Mouse (Mus musculus) lung, postnatal 14 days (tissue): ENCODE results near the gene Prkca.

Source experiments
- DNase-seq: peaks from one replicate; pipeline ENCODE4 v3.0.0; 2021

Gene Prkca

DNA sequence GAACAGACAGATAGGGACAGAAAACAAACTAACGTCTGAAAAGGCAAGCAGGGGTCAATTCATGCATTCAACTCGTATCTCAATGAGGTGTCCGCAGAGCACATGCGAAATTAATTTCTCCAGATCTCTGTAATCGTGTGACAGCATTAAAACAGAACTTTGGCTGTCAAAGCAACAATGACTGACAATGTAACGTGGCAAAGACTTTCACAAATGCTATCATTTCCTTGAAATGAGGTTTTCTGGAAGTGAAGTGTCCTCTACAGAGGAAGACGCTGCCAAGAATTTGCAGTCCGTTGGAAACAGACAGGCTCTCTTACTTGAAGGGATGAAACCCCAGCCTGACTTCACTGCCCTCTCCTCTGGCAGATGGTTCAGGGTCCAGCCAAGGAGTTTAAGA lies 85.8 kb downstream of the Prkca start:
- DNase-seq, result no peak

DNA sequence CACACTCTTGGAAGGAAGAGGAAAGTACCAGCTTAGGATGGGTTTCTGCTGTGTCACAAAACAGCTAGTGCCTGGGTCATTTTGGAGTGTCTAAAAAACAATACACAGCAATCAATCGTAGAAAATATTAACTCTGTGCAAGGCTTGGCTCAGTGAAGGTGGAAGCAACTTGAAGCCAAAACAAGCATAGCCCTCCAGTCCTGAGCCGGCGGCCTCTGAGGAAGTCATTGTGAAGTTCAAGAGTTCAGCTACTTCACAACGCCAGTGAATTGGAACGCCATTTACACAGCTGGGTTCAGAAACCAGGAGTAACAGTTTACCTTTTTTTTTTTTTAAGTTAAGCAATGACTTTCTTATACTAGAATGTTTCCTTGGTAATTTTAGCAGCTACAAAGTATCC lies 89.0 kb downstream of the Prkca start:
- no peak for DNase-seq

DNA sequence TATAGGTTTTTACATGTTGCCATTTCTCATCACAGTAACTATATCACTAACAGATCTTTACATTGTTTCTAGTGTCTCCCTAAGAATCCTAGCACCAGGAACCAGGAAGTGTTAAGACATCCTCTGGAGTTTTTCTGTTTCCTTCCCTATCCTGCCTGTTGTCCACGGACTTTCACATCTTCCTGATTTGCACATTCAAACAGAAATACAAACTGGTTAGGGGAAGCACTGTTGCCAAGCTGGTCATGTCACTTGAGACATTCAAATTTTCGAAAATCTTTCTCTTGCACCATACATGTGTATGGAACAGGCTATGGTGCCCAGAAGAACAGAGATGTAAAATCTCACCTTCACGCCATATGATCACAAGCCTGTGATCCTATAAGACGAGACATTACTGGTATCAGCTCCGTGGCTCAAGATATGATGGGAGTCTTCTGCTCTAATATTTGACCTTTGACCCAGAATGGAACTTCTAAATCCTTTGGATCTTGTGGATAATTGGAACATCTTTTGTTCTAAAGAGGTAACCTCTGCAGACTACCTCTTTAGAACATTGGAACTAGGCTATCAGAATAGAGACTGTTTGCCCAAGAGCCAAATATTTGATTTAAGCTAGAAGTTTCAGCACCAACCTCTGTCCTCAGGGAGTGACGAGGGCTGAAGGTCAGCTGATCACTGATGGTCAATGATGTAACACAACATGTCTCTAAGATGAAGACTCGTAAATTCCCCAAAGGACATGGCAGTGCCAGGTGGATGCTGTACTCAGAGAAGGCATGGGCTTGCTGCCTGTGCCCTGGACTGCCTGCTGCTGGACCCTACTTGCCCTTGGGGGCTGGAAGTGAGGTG lies 91.6 kb downstream of the Prkca start:
- DNase-seq, result no peak

DNA sequence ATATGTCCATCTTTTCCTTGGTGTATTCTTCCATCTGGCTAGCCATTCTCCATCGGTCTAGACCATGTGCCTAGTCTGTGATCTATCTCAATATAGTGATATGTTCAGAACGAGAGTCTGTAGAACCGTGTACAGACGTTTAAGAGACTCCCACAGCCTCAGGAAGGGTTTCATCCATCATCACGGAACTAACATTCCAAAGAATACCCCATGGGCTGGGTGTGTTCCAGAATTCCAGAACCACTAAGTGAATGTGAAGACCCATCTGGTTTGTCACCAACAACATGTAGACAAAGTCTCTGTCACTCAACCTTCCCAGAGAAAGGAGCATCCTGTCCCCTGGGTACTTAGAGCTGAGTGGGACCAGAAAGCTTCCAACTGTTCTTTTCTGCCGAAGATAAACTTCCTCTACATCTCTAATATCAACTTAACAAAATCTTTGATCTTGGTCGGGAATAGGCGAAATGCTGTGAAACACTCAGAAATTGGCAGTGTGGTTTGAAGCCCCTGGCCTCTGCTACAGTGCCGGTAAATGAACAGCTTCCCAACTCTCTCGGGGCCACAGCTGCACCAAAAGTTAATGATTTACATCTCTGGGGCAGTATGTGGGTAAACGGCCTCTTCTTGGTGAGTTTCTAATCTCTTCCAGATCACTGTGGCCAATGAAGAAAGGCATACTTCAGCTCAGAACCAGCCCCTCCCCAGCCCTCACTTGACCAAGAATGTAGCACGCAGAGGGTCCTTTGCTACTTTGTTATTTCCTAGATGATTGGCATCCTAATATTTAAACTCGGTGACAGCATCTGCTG lies 92.7 kb downstream of the Prkca start:
- DNase-seq, result peak; percentile 56

DNA sequence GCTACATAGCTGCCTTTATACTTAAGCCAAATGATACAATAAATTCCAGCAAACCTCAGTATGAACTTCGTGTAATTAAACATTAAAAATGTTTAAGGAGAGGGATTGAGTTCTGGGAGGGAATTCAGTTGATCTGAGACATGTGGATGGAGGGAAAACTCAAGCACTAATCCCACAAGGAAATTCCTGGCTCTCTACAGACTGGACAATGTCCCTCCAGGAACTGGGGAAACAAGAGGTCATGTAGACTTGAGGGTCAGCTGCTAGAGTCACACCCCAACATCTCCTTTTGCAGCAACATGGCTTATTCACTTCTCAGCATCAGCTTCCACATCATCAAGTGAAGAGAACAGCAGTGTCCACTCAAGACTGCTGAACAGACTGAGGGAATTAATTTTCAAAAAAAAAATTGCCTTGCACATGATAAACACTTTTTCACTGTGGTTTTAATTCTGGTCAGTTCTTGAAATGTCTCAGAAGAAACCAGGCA lies 93.5 kb downstream of the Prkca start:
- DNase-seq, result no peak

DNA sequence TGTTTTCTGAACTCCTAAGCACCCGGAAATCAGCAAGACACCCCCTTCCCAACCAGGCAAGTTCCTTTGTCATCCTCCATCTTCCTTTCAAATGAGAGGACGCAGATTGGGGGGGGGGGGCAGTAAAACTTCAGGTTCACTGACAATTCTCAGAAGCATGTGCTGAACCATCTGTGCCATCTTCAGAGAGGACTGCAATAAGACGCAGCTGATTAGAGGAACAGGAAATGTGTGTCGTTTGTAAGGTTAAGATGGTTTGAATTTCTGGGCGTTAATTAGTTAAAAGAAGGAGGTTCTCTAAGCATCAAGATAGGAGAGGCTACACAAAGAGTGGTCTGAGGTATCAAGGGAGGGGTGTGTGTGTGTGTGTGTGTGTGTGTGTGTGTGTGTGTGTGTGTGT lies 94.2 kb downstream of the Prkca start:
- DNase-seq, result no peak

DNA sequence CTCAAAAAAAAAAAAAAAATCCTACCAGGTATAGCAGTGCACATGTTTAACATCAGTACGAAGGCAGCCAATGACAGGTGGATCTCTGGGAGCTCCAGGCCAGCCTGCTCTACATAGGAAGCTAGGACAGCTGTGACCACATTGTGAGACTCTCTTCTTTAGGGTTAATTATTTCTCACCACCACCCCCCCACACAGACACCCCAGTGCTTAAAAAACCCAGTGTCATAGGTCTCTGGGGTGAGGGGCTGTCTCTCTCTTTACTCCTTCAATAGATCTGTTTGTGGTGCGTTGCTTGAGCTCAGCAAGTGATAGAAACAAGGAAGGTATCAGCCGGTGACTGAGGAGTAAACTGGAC lies 94.7 kb downstream of the Prkca start:
- no peak for DNase-seq

DNA sequence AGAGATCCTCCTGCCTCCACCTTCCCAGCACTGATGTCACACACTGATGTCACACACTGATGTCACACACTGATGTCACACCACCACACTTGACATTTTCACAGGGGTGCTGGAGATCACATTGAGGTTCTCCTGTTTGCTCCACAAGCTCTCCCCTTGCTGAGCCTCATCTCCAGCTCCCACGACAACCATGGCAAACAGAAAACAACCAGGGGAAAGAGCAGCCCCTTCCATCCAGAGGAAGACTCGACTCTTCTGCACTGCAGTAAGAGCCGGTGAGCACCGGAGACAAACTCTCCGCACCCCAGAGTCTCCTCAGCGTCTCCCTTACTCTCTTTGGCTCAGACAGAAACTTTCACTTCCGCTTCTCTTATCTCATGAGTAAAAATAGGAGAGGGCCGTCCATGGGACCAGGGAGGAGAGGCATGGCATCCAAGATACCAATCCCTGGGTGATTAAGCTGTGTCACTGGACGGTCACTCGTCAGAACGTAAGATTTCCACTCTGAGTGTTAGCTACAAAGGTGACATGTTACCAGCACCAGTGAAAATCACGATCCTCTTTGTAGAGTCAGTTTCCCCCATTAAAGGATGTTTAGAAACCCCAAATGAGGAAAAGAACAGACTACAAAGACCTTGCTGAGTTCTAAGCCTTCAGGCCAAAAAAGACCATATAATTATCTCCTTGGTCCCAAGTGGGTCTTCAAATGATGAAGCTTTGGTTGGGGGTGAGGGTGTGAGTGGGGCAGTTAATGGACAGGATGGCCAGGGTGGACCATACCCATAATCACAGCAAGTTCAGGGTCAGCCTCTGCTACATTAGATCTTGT lies 95.3 kb downstream of the Prkca start:
- DNase-seq, result no peak

DNA sequence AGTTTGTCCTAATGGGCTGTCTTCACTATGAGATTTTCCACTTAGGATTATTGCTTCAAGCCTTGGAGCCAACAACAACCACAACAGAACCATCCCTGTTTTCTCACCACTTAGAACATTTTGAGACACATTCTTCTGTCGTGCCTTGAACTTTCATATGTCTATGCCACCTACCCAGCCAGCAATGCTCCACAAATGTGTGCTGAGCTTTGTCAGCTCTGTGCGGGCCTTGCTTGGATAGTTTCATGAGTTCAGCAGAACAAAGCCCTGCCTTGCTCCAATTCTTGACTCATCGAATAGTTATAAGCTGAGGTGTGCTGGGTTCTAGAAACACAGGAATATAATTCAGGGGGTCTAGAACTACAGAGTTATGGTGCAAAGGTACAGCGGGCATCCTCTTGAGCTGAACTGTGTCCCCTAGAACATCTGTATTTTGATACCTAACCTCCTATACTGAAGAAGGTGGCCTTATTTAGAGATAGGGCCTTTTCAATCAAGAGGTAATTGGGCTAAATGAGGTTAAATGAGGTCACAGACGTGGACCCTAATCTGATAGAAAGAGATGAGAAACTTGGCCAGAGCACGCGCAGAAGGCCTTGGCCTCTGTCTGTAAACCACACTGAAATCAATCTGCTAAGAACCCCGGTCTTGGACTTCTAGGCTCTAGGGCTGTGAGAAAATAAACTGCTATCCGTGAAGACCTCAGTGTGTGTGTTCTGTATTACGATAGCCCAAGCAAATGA lies 96.4 kb downstream of the Prkca start:
- DNase-seq, result no peak

DNA sequence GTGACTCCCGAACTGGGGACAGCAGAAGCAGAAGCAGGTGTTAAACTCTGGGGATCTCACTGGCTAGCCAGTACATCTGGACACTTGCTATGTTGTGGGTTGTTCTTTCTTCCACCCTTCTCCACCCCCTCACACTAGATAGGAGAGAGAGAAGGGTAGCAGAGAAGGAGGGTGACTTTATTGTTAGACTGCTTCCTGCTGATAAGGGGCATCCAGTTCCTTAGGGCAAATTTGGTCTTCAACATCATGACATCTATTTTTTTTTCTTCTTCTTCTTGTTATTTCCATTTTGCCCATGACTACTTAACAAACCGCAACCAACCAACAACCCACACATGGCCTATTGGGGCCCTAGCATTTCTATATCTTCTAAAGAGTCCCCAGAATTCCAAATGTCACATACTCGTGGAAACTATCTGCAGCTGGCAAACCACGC lies 97.4 kb downstream of the Prkca start:
- no peak for DNase-seq

DNA sequence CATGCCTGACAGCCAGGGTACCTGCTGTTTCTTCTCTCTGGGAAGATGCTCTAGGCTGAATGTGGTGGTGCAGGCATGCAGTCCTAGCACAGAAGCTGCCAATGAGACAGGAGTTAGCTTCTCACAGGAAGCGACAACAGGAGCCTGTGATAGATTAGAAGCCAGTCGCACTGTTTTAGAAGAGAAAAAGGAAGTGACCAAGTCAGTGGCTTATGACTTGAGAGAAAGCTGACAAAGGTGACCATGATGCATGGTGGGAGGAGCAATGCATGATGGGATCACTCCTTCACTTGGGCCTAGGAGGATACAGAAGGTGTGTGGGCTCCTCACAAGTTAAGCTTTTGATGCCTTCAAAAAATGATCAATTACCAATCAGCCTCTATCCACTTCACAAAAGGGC lies 99.5 kb downstream of the Prkca start:
- DNase-seq, result no peak

DNA sequence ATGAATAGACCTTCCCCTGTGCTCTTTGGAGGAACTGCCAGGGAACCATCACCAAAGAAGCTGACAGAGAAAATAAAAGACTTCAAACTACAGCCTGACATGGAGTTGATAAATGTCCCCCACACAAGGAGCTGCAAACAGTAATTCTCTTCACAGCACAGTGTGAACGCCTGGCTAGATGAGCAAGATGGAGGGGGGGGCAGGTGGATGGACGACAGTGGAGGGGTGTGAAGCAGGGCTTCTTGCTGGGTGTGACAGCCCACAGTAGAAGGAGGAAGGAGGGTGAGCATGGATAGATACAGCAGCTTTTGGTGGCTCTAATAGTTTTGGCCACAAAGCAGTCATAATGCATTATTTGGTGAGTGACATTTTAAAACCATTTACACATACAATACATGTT lies 100.1 kb downstream of the Prkca start:
- no peak for DNase-seq

DNA sequence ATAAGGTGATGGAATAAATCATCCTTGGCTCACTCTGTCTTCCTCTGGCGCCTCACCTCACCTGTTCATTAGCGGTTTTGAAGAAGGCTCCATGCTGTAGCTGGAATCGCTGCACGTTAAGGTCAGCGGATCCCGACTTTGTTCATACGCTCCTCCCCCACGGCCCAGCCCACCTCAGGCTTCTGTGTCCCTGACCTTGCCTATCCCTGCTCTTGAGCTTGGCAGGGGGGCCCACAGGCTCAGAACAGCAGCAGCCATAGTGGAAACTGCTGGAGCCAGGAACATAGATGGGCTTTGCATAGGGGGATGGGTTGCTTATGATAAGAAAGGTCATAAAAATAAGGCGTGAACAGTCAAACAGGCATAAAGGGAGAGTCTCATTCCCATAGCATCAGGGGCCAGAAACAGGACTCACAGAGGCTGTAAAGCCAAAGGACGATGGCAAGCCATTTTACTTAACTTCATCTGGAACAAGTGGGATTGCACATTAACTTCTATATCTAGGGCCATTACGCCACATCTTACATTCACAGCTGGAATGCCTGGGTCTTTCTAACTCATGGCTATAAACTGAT lies 102.7 kb downstream of the Prkca start:
- no peak for DNase-seq

DNA sequence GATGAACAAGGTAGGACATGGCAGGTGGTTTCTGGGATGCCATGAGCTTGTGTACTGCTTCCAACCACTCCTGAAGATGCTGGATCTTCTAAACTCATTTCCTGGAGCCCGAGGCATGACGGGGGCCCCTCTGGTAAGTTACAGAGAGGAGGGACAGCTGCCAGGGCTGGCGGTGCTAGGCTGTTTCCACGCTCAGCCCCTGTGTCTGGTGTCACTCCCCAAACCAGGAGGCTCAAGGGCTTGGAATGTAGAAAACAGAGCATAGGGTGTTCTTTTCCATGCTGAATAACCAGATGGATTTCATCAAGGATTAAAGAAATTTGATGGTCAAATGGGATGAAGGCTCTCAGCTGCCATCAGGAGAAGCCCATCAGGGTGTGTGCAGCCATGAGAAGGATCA lies 104.6 kb downstream of the Prkca start:
- DNase-seq, result no peak

DNA sequence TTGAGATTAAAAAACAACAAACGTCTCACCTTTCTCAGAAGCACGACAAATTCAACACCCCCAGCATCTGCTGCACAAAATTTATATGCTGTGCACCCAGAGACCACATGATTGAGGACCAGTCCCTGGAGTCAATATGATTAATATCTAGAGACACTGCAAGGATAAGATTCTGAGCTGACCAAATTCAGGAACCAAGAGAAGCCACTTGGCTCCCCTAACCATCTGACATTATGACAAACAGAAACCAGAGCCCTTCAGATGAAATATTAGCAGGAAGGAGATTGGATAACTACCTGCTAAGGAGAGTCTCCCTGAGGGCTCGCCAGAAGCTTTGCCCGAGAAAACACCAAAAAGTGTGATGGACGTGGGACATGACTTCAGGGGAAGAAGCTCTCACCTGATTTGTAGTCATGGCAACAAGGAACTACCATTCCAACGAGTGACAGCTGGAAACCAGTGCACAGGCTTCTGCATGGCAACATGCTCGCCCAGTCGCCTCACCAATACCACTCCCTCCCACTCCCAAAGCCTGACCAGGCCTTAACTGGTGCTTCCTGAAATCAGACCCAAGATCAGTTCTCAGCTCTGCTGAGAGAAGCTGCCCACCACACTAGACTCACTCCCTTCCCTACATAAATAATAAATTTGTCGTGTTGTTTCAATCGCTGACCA lies 106.8 kb downstream of the Prkca start:
- DNase-seq, result no peak

DNA sequence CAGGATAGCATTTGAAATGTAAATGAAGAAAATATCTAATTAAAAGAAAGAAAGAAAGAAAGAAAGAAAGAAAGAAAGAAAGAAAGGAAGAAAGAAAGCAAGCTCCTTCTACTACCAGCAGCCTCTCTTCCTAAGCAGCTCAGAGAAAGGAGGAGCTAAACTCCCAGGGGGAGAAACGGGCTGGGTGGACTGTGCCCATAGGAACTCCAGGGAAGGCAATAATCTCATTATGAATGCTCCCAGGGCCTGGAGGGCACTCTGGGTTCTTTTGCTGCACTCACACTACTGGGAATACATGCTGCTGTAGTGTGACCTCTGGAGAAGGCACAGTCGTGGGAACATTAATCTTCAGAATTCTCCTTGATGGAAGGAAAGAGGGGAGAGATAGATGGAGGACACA lies 107.5 kb downstream of the Prkca start:
- DNase-seq, result no peak

DNA sequence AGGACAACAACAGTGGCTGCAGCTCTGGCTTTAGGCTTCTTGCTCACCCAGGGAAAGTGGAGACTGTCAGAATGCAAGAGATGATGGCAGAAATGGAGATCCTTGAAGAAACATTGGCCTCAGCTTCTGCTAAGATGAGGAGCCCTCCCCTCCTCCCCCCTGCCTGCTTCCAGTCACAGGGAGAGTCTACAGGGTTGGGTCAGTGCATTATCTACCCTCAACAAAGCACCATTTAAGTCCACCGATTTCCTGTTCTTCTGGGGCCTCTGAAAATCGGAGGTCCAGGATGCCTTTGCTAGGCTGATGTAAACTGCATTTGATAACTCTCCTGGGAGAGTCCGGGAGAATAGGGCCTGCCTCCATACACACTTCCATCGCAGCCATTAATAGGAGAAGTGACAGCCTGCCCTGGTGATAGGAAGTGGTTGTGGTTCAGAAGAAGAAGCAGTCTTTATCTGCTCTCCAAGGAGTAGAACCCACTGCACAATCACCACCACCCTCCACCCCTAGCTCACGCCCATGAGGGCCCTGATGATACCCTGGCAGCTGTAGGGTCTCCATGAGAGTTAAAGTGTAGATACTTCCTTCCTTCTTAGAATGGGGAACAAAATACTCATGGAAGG lies 108.5 kb downstream of the Prkca start:
- no peak for DNase-seq

DNA sequence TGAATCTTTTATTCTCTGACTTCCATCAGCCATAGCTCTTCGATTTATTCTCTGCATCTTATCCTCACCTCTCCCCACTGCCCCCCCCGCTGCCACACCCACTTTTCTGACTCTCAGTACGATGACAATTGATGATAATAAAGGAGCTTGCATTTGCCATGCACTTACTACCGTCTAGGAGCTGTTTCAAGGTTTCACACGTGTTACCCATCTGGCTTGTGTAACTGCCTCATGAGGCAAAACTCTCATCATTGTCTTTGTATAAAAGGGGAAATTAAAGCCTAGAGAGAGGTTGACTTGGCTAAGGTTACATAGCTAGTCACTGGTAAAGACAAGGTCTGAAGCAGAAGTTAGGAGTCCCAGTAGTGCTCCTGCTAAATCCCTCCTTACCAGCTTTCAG lies 110.7 kb downstream of the Prkca start:
- DNase-seq, result no peak

DNA sequence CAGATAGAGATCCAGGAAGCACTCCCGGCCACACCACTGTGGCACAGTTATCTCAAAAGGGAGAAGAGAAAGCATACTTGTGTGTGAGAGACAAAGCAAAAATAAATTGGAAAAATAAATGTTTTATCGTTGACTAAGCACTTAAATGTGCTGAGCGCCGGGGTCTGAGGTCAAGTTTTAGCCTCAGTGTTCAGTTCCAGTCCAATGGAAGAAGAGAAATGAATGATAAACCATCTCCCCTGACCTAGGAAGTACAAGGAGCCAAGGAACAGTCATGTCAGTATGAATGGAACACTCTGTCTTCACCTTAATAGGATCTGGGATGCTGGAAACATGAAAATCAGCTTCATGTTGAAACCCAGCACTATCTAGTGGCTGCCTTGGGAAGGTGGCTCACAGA lies 113.6 kb downstream of the Prkca start:
- no peak for DNase-seq

DNA sequence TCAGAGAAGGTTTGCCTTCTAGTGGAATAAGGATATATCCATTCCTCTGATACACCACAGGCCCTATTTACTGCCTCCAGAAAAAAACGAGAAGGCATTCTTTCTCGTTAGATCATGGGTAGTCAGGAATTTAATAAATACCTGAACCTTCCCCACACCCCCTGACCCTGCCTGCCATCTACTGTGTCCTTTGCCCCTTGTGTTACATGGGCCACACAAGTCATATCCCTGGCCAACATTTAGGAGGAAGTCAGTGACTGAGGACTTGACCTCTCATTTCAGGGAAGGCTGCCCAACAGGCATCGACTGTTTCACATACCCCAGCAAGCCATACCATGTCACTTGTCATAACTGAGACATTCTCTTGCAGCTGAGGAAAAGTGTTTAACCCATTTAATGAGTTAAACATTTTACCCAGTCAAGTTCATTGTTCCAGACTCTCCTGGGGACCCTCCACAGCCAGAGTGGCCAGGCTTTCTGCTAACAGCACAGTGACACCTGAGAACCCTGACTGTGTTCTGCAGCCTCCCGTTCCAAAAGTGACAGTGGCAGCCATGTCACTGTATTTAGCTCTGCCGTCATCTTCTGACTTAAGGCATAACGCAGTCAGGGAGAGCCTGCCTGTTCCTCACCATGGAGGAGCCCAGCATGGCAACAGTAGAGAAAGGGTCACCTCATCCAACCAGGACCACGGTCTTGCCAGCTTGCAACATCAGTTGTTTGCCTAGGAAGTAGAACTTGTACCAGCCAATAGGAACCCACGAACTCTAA lies 114.4 kb downstream of the Prkca start:
- no peak for DNase-seq
